Mouse (Mus musculus): ENCODE data around the gene 4931409K22Rik. TPM values are rescaled to one million over a fixed set of nuclear protein-coding genes. Genes with fewer than 3 reads are reported as not detected.

Gene 4931409K22Rik
- total RNA-seq, 2 experiments from 2014 or later: not detected

GRCm38 (mm10) chr5:24541144-24541569 lies 15.5 kb downstream of the 4931409K22Rik start:
- no peak for DNase-seq (ENCODE audit: low spot score)

DNA sequence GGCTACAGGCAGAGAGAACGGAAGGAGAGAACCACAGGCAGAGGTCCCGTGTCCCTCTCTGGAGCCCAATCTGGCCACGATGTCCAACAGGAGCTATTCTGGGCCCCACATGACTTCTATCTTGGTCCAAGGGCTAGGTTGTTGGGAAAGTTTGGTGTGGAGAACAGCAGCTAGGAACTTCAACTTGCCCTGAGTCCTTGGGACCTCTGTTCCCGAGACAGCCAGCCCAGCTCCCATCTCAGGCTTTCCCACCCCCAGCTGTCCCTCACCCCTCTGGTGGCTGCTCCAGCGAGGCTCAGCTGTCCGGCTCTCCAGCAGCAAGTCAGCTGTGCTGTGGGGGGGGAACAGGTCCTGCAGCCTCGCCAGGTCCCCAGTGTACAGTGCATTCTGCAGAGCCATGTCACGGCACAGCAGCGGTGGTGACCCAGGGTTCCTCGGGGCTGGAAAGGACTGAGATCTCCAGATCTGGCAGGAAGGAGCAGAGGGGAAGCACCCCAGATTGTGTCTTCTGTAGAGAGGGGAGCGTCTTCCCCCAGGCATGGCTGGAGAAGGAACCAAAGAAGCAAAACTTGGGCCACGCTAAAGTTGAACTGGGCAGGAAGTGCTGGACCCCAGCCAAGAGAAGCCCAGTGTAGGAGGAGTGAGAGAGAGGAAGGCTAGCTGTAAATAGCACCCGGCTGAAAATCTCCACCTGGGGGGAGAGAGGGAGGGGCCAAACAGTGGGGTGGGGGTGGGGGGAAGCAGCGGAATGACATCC lies 16.0 kb downstream of the 4931409K22Rik start, which contains the start of gene Asb10:
Gene Asb10 (minus strand): TSS at position 592 of the 757 bp plus-strand sequence.
- peak; percentile 85 for DNase-seq (ENCODE audit: low spot score)

GRCm38 (mm10) chr5:24539571-24540296 lies 16.9 kb downstream of the 4931409K22Rik start:
- no peak for DNase-seq (ENCODE audit: low spot score)

DNA sequence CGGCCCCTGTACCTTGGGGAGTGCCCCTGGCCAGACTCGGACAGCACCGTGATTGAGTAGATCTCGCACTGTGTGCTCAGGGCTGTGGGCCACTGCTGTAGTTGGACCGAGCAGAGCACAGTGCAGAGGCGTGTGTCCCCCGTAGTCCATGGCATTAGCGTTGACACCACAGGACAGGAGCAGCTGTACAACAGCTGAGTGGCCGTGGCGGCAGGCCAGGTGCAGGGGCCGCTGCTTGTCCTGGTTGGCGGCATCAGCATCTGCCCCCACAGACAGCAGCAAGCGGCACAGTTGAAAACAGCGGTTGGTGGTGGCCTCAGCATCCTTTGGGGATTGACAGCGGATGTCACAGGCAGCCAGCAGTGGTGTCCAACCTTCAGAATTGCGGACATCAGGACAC lies 19.0 kb downstream of the 4931409K22Rik start:
- DNase-seq (ENCODE audit: low spot score): peak; percentile 56

DNA sequence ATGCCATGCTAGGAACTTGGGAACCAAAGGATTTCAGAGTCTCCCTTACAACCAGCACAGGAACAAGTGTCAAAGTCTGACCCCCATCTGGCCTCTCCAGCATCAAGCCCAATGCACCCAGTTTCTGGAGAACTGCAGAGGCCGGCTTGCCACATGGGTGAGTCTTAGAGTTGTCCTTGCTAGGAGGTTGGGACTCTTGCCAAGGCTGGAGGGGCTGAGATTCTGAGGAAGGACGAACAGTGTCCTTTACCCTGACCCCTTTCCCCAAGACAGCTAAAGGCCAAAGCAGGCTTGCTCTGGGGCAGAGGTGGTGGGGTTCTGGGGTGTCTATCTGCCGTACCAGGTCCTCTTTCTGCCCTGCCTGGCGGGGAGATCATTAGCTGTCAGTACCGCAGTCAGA lies 20.1 kb downstream of the 4931409K22Rik start:
- no peak for DNase-seq (ENCODE audit: low spot score)

DNA sequence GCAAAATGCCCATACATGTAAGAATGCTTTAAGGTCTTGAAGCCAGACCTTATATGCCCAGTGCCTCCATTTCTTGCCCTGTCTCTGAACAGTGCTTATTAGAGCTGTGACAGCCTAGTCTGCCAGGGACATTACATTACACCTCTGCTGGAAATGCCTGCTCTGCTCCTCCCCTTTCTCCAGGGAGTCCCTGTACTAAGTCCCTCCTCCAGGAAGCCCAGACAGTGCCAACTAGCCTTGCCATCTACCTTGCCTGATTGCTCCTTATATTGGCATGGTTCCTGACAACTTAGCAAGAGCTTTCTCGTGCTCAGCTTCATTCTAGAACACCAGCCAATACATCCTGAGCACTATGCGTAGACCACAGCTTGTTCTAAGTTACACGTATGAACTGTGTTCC lies 20.9 kb downstream of the 4931409K22Rik start:
- DNase-seq (ENCODE audit: low spot score): peak; percentile 61

DNA sequence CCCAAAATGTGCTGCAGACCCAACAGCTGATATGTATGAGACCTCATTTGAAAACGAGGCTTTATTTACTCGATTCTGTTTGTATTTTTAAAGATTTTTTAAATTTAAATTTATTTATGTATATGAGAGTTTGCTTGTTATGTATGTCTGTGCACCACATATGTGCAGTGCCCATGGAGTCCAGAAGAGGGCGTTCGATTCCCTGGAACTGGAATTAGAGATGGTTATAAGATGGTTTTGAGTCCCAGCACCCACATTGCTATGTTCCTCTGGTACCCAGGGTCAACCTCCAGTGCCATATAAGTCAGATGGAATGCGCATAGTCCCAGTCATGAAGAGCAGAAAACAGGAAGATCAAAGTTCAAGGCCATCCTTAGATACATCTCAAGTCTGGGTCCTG lies 22.3 kb downstream of the 4931409K22Rik start:
- no peak for DNase-seq (ENCODE audit: low spot score)

GRCm38 (mm10) chr5:24533391-24533790 lies 23.2 kb downstream of the 4931409K22Rik start:
- DNase-seq (ENCODE audit: low spot score): no peak

DNA sequence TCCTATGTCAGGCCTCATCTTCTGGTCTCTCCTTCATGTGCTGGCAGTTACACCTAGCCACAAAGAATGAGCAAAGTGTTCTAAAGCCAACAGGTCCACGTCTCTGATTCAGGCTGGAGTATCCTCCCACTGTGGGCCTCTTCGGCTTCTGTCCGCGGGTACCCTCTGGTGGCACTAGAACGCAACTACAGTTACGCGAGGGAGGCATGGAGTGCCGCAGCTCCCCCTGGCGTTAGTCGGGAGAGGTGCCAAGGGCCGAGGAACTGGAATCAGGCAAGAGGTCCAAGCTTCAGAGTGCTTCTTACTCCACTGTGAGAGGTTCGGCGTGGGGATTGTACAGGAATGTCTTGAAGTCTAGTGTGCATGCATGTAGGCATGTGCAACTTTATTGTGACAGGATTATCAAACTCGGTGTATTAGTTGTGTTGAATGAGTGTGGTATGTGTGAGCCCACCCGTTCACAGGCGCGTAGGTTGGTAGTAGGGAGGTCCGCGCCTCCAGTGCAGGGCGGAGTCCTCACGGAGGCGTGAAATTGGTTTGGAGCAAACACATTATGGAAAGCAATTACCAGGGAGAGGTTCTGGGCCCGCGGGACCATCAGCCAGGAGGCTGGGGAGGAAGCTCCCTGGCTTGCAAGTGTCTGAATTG lies 26.4 kb downstream of the 4931409K22Rik start:
- peak; percentile 94 for DNase-seq (ENCODE audit: low spot score)

DNA sequence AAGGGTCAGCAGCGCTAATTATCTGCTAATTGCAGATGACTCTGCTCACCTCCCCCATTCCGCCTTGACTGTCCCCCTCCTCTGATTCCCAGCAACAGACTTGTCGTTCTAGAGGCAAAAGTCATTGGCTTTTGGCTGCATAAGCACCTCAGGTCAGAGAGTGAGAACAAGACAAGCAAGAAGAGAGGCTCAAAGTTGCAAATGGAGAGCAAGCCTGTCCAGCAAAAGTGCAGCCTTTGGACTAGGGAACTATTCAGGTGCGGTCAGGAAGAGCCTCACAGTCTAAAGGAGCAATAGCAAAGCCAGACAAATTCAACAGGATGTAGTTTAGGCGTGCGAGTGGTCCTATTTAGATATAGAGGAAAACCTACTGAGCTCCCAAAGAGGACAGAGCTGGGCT lies 28.8 kb downstream of the 4931409K22Rik start:
- no peak for DNase-seq (ENCODE audit: low spot score)

DNA sequence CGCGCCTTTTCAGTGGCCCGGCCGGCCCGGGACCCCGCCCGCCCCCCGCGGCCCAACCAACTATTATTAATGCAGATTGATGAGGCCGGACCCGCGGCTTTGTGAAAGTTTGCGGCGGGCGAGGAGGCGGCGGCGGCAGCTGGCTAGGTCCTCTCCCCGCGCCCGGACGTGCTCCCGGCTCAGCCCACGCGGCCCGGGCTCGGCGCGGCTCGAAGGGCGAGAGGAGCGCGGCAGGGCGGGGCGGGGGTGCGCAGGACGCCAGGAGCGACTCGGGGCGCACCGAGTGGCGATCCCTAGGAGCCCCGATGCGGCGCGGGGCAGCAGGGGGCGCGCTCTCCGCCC lies 29.7 kb downstream of the 4931409K22Rik start, which contains the start of gene Gbx1:
Gene Gbx1 (minus strand): TSS at position 314 of the 342 bp plus-strand sequence.
- no peak for DNase-seq (ENCODE audit: low spot score)

DNA sequence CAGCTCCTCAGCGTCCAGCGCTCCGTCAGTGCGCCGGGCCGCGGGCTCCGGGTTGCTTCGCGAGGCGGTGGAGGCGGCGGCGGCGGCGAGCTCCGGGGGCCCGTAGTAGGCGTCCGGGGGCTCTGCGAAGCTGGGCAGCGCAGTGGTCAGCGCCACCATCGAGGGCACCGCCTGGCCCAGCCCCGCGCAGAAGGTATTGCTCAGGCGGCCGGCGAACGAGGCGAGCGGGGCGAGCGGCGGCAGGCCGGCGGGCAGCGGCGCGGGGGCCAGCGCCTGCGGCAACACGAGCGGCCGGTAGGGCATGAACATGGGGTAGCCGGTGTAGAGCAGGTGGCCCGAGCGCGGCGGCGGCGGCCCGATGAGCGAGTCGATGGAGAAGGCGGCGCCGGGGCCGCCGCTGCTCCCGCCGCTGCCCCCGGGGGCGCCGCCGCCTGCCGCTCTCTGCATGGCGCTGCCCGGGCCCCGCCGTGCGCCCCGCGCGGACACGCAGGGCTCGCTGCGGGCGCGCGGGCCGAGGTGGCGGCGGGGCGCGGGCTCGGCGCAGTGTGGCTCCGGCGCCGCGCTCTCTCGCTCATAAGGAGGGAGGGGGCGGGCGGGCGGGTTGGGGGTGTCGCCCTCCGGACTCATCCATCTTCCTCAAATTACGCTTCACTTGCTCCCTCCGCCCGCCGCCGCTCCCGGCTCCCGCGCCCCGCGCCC lies 30.3 kb downstream of the 4931409K22Rik start:
- no peak for DNase-seq (ENCODE audit: low spot score)

GRCm38 (mm10) chr5:24525360-24526189 lies 31.0 kb downstream of the 4931409K22Rik start:
- DNase-seq (ENCODE audit: low spot score): no peak

- DNase-seq (ENCODE audit: low spot score): no peak
These were observed 32.1 kb downstream of the 4931409K22Rik start for GRCm38 (mm10) chr5:24524522-24524921.

GRCm38 (mm10) chr5:24523806-24524205 lies 32.8 kb downstream of the 4931409K22Rik start:
- DNase-seq (ENCODE audit: low spot score): no peak

DNA sequence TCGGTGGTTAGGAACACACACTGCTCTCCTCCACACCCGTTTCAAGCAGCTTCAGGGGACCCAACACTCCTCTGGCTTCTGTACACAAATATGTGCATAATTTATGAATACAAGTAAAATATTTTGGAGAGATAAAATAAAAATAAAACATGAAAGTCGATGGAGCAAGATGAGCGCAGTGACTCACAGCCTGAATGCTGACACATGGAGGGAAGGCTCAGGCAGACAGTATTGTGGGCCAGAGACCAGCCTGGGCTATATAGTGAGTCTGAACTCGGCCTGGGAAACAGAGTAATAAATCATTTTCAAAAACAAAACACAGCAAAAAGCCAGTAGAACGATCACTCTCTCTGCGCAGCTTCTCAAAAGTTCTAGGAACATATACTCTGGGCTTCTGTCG lies 35.2 kb downstream of the 4931409K22Rik start:
- no peak for DNase-seq (ENCODE audit: low spot score)

- peak; percentile 31 for DNase-seq (ENCODE audit: low spot score)
These were observed 44.3 kb downstream of the 4931409K22Rik start for GRCm38 (mm10) chr5:24512271-24512670.

DNA sequence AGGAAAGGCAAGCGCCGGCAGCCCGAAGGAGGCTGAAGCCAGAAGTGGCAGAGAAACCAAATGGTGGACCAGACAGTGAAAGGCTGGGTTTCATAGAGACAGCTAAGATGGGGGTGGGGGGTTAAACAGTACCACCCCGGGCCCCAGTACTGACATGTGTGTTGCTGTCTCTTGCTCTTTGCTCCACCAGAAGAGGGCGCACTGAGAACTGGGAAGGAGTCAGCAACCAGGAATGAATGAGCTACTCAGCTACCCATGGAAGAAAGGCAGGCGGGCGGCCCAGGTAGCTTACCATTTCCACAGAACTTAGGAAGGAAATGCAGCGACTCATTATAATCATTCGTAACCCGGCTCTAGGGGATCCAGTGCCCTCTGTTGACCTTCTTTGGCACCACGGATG lies 46.0 kb downstream of the 4931409K22Rik start:
- DNase-seq (ENCODE audit: low spot score): peak; percentile 70

- no peak for DNase-seq (ENCODE audit: low spot score)
These were observed 48.2 kb downstream of the 4931409K22Rik start for GRCm38 (mm10) chr5:24508406-24508805.

GRCm38 (mm10) chr5:24505513-24505912 lies 51.1 kb downstream of the 4931409K22Rik start:
- DNase-seq (ENCODE audit: low spot score): no peak

DNA sequence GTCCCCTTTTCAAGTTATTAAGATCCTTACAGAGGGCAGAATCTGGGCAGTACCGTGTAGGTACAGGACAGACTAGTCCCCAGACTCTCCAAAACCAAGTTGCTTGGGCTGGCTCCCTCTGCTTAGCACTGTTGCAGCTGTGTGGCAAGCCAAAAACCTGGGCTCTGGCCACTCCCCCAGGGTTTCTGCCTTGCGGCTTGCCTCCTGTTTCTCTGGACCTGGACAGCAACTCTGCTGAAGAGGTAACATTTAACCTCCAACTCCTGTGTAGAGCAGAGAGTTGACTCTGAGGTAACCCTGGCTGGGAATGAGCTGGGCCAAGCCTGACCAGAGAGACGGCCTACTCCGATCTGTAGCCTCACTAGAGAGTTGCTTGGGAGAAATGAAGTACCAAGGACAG lies 53.8 kb downstream of the 4931409K22Rik start:
- no peak for DNase-seq (ENCODE audit: low spot score)

Data from gastrocnemius, adult 18-20 months (tissue).